Mouse (Mus musculus): Measurements from ENCODE around the gene Gm20388. TPM values are rescaled to one million over a fixed set of nuclear protein-coding genes. Genes with fewer than 3 reads are reported as not detected.

The Gm20388 gene
- total and polyA plus RNA-seq, 2 experiments from 2014 or later = 17.3 TPM; not detected in 1

- no peak overlapping the region for H3K4me3 ChIP-seq (ENCODE audit: low read depth, low read length)
- no peak overlapping the region for H3K27ac ChIP-seq (ENCODE audit: low read depth)
- no peak overlapping the region for H3K4me2 ChIP-seq (ENCODE audit: low read depth, low read length)
- no peak overlapping the region for H3K9ac ChIP-seq (replicated peaks; ENCODE audit: low read depth, low read length)
- no peak for TF ChIP-seq EP300 (IDR thresholded peaks at IDR 0.05; ENCODE audit: low read depth)
- TF ChIP-seq CTCF (IDR thresholded peaks at IDR 0.05; ENCODE audit: low read depth) = no peak
- no peaks in the 10 kb centered on the region for H3K27me3 ChIP-seq (ENCODE audit: control insufficient read depth, insufficient read depth, low read length)
- DNase-seq (ENCODE audit: low spot score) (no peak), ATAC-seq (ENCODE audit: insufficient read depth, low read depth) (no peak)
- H3K36me3 ChIP-seq (replicated peaks; ENCODE audit: control insufficient read depth, insufficient read depth, low read length) = 0 out of 2 replicates have a peak, but pooled peaks cover 4% of the 10 kb centered on the region
- no peaks in the 10 kb centered on the region for H3K9me3 ChIP-seq (replicated peaks; ENCODE audit: control insufficient read depth, low read length)
- H3K4me1 ChIP-seq (ENCODE audit: control insufficient read depth, insufficient read depth) = no peaks in the 10 kb centered on the region
- WGBS = 69% methylated on average over 11 of the region's 11 CpGs
Observed at GRCm38 (mm10) chr8:122819776-122820175, 2909.1 kb downstream of the Gm20388 start.

DNA sequence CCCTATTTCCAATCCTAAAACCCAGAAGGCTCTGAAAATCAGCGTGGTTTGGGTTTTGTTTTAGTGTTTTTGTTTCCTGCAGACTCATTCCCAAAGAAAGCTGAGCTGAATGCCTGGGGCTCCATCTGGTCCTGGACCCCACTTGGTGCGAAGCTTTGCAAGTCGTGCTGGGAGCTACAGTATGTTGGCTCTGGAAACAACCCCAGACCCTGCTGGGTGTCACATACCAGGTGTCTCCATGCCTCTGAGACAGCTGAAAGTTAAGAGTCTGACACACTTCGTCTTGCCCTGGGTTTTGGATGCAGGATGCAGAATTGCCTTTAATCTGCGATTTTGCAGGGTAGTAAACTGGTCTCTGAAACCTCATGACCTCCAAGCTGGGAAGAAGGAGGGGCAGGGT, 2913.9 kb downstream of the Gm20388 start:
- WGBS = 49% methylated on average over 5 of the region's 5 CpGs
- no peak overlapping the region for H3K4me2 ChIP-seq (ENCODE audit: low read depth, low read length)

DNA sequence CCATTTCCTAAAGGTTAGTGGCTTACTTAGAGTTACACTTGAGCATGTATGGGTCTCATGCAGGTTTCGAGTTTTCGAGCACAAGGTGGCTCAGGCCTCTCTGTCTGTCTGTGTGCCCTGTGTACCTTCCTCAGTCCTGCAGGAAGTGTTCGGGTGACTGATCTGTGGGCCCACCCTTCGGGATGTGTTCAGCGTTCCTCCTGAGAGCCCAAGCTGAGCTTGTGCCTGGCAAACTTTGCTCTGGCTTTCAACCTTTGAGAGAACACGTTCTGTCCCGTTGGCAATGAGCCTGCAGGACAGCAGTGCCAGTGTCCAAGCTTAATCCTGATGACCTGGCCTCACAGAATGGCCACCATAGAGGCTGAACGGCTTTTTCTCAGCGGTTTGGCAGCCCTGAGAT, 2914.3 kb downstream of the Gm20388 start:
- no peak overlapping the region for H3K27ac ChIP-seq (ENCODE audit: low read depth)
- WGBS = 63% methylated on average over 9 of the region's 9 CpGs
- H3K9ac ChIP-seq (replicated peaks; ENCODE audit: low read depth, low read length) = no peak overlapping the region
- no peak for ATAC-seq (ENCODE audit: insufficient read depth, low read depth)
- no peak overlapping the region for H3K4me2 ChIP-seq (ENCODE audit: low read depth, low read length)
- H3K36me3 ChIP-seq (replicated peaks; ENCODE audit: control insufficient read depth, insufficient read depth, low read length) = no peaks in the 10 kb centered on the region
- TF ChIP-seq EP300 (IDR thresholded peaks at IDR 0.05; ENCODE audit: low read depth) = no peak
- TF ChIP-seq CTCF (IDR thresholded peaks at IDR 0.05; ENCODE audit: low read depth) = no peak
- H3K9me3 ChIP-seq (replicated peaks; ENCODE audit: control insufficient read depth, low read length) = no peaks in the 10 kb centered on the region
- DNase-seq (ENCODE audit: low spot score) = no peak
- no peaks in the 10 kb centered on the region for H3K27me3 ChIP-seq (ENCODE audit: control insufficient read depth, insufficient read depth, low read length)
- H3K4me1 ChIP-seq (ENCODE audit: control insufficient read depth, insufficient read depth) = no peaks in the 10 kb centered on the region
- H3K4me3 ChIP-seq (ENCODE audit: low read depth, low read length) = no peak overlapping the region

More for the DNA sequence above, 2913.9 kb downstream of the Gm20388 start:
- Histone ChIP-seq H3K4me1 (ENCODE audit: control insufficient read depth, insufficient read depth) (no peaks in the 10 kb centered on the region), H3K4me3 (ENCODE audit: low read depth, low read length) (no peak overlapping the region), H3K36me3 (replicated peaks; ENCODE audit: control insufficient read depth, insufficient read depth, low read length) (no peaks in the 10 kb centered on the region), H3K27ac (ENCODE audit: low read depth) (no peak overlapping the region), H3K9ac (replicated peaks; ENCODE audit: low read depth, low read length) (no peak overlapping the region), H3K27me3 (ENCODE audit: control insufficient read depth, insufficient read depth, low read length) (no peaks in the 10 kb centered on the region), H3K9me3 (replicated peaks; ENCODE audit: control insufficient read depth, low read length) (no peaks in the 10 kb centered on the region)
- DNase-seq (ENCODE audit: low spot score) = no peak
- TF ChIP-seq CTCF (IDR thresholded peaks at IDR 0.05; ENCODE audit: low read depth) (no peak), EP300 (IDR thresholded peaks at IDR 0.05; ENCODE audit: low read depth) (no peak)
- no peak for ATAC-seq (ENCODE audit: insufficient read depth, low read depth)

- DNase-seq (ENCODE audit: low spot score) (no peak), ATAC-seq (ENCODE audit: insufficient read depth, low read depth) (no peak)
- Histone ChIP-seq H3K4me3 (ENCODE audit: low read depth, low read length) (no peak overlapping the region), H3K4me1 (ENCODE audit: control insufficient read depth, insufficient read depth) (no peaks in the 10 kb centered on the region), H3K27me3 (ENCODE audit: control insufficient read depth, insufficient read depth, low read length) (no peaks in the 10 kb centered on the region), H3K9ac (replicated peaks; ENCODE audit: low read depth, low read length) (no peak overlapping the region), H3K36me3 (replicated peaks; ENCODE audit: control insufficient read depth, insufficient read depth, low read length) (no peaks in the 10 kb centered on the region), H3K9me3 (replicated peaks; ENCODE audit: control insufficient read depth, low read length) (no peaks in the 10 kb centered on the region), H3K4me2 (ENCODE audit: low read depth, low read length) (no peak overlapping the region), H3K27ac (ENCODE audit: low read depth) (no peak overlapping the region)
- 67% methylated on average over 8 of the region's 8 CpGs for WGBS
- TF ChIP-seq EP300 (IDR thresholded peaks at IDR 0.05; ENCODE audit: low read depth) = no peak
- no peak for TF ChIP-seq CTCF (IDR thresholded peaks at IDR 0.05; ENCODE audit: low read depth)
Observed at GRCm38 (mm10) chr8:122825408-122825807, 2914.8 kb downstream of the Gm20388 start.

GRCm38 (mm10) chr8:122829396-122829795, 2918.8 kb downstream of the Gm20388 start:
- H3K27me3 ChIP-seq (ENCODE audit: control insufficient read depth, insufficient read depth, low read length) = 0 out of 2 replicates have a peak, but pooled peaks cover 3% of the 10 kb centered on the region
- no peak overlapping the region for H3K27ac ChIP-seq (ENCODE audit: low read depth)
- H3K9ac ChIP-seq (replicated peaks; ENCODE audit: low read depth, low read length) = no peak overlapping the region
- no peak overlapping the region for H3K4me3 ChIP-seq (ENCODE audit: low read depth, low read length)
- no peaks in the 10 kb centered on the region for H3K36me3 ChIP-seq (replicated peaks; ENCODE audit: control insufficient read depth, insufficient read depth, low read length)
- no peak for TF ChIP-seq CTCF (IDR thresholded peaks at IDR 0.05; ENCODE audit: low read depth)
- TF ChIP-seq EP300 (IDR thresholded peaks at IDR 0.05; ENCODE audit: low read depth) = no peak
- ATAC-seq (ENCODE audit: insufficient read depth, low read depth) = no peak
- no peaks in the 10 kb centered on the region for H3K9me3 ChIP-seq (replicated peaks; ENCODE audit: control insufficient read depth, low read length)
- 81% methylated on average over 3 of the region's 3 CpGs for WGBS
- no peak overlapping the region for H3K4me2 ChIP-seq (ENCODE audit: low read depth, low read length)
- no peaks in the 10 kb centered on the region for H3K4me1 ChIP-seq (ENCODE audit: control insufficient read depth, insufficient read depth)
- no peak for DNase-seq (ENCODE audit: low spot score)

- no peaks in the 10 kb centered on the region for H3K36me3 ChIP-seq (replicated peaks; ENCODE audit: control insufficient read depth, insufficient read depth, low read length)
- no peaks in the 10 kb centered on the region for H3K9me3 ChIP-seq (replicated peaks; ENCODE audit: control insufficient read depth, low read length)
- ATAC-seq (ENCODE audit: insufficient read depth, low read depth) (peak; percentile 66), DNase-seq (ENCODE audit: low spot score) (peak; percentile 58)
- no peak overlapping the region for H3K27ac ChIP-seq (ENCODE audit: low read depth)
- 0 out of 2 replicates have a peak, but pooled peaks cover 3% of the 10 kb centered on the region for H3K27me3 ChIP-seq (ENCODE audit: control insufficient read depth, insufficient read depth, low read length)
- H3K4me2 ChIP-seq (ENCODE audit: low read depth, low read length) = no peak overlapping the region
- no peaks in the 10 kb centered on the region for H3K4me1 ChIP-seq (ENCODE audit: control insufficient read depth, insufficient read depth)
- peak; percentile 99 for TF ChIP-seq CTCF (IDR thresholded peaks at IDR 0.05; ENCODE audit: low read depth)
- TF ChIP-seq EP300 (IDR thresholded peaks at IDR 0.05; ENCODE audit: low read depth) = no peak
- WGBS = 38% methylated on average over 8 of the region's 8 CpGs
- no peak overlapping the region for H3K9ac ChIP-seq (replicated peaks; ENCODE audit: low read depth, low read length)
- H3K4me3 ChIP-seq (ENCODE audit: low read depth, low read length) = no peak overlapping the region
Observed at GRCm38 (mm10) chr8:122830349-122831061, 2919.9 kb downstream of the Gm20388 start.
